Mouse (Mus musculus) cortical plate, adult 2 months (tissue): ENCODE results near the gene Fermt1. TPM values are rescaled to one million over a fixed set of nuclear protein-coding genes. Genes with fewer than 3 reads are reported as not detected.

Source experiments
- H3K27ac ChIP-seq: fragments of 200-500 bp; 2 replicates; pipeline ENCODE4 v1.5.1; 2012; ENCODE audit warnings: low read length, control low read depth, inconsistent platforms; ENCODE audit not compliant: insufficient read depth
- H3K4me1 ChIP-seq: fragments of 200-500 bp; 2 replicates; pipeline ENCODE4 v1.6.1; 2011; ENCODE audit warnings: low read length; ENCODE audit not compliant: control insufficient read depth, insufficient read depth
- H3K4me3 ChIP-seq: fragments of 200-500 bp; 2 replicates; pipeline ENCODE4 v1.5.1; 2011; ENCODE audit warnings: mild to moderate bottlenecking, low read length, control low read depth; ENCODE audit not compliant: insufficient read depth
- CTCF ChIP-seq: fragments of 200-500 bp; IDR thresholded peaks from 2 replicates; pipeline ENCODE4 v1.5.1; 2011; ENCODE audit warnings: mild to moderate bottlenecking, control low read depth, low read length; ENCODE audit not compliant: insufficient read depth; ENCODE audit errors: extremely low read depth
- POLR2A ChIP-seq: fragments of 200-500 bp; IDR thresholded peaks from 2 replicates; pipeline ENCODE4 v1.6.1; 2011; ENCODE audit warnings: mild to moderate bottlenecking, low read length, control low read depth; ENCODE audit not compliant: insufficient read depth; ENCODE audit errors: extremely low read depth
- polyA plus RNA-seq: library from polyadenylated mRNA; depleted of rRNA; stranded (reverse); fragments of >200 nt; gene quantifications from 2 replicates; pipeline ENCODE4 v1.2.3, GENCODE M21; 2012

Gene Fermt1
- polyA plus RNA-seq, 1 experiment, result 0.25 TPM

- Histone ChIP-seq H3K27ac (no peak overlapping the region), H3K4me1 (peaks cover 2% of the 10 kb centered on the region; the same call in 1 of the 2 replicates), H3K4me3 (no peak overlapping the region)
- no peak for TF ChIP-seq POLR2A
- TF ChIP-seq CTCF, result no peak
These were observed 47.5 kb downstream of the Fermt1 start for GRCm38 (mm10) chr2:132898211-132898610.

GRCm38 (mm10) chr2:132893826-132894225, 51.9 kb downstream of the Fermt1 start:
- Histone ChIP-seq H3K4me3 (no peak overlapping the region), H3K27ac (no peak overlapping the region), H3K4me1 (peaks cover 2% of the 10 kb centered on the region; the same call in 1 of the 2 replicates)
- TF ChIP-seq POLR2A, result no peak
- no peak for TF ChIP-seq CTCF

- TF ChIP-seq POLR2A (no peak), CTCF (no peak)
- Histone ChIP-seq H3K4me3 (no peak overlapping the region), H3K27ac (no peak overlapping the region), H3K4me1 (no peaks in the 10 kb centered on the region)
These were observed 60.4 kb downstream of the Fermt1 start for GRCm38 (mm10) chr2:132885312-132885711.

- no peaks in the 10 kb centered on the region for H3K4me1 ChIP-seq
- no peak overlapping the region for H3K4me3 ChIP-seq
- H3K27ac ChIP-seq, result no peak overlapping the region
- TF ChIP-seq POLR2A (no peak), CTCF (no peak)
These were observed 61.3 kb downstream of the Fermt1 start for GRCm38 (mm10) chr2:132884303-132884967.

GRCm38 (mm10) chr2:132880844-132881645, 64.7 kb downstream of the Fermt1 start, which contains the start of gene Lrrn4:
Lrrn4 (minus strand) TSS chr2:132880891.
- Histone ChIP-seq H3K4me1 (no peaks in the 10 kb centered on the region), H3K4me3 (peak within 1 kb of the TSS; percentile 44; the same call in 1 of the 2 replicates), H3K27ac (no peak within 1 kb of the TSS)
- TF ChIP-seq POLR2A (no peak), CTCF (no peak)

- Histone ChIP-seq H3K4me3 (peak overlapping the region; percentile 44), H3K4me1 (no peaks in the 10 kb centered on the region), H3K27ac (no peak overlapping the region)
- TF ChIP-seq CTCF, result no peak
- no peak for TF ChIP-seq POLR2A
These were observed 66.3 kb downstream of the Fermt1 start for GRCm38 (mm10) chr2:132879261-132880044.

- no peak overlapping the region for H3K27ac ChIP-seq
- H3K4me1 ChIP-seq, result no peaks in the 10 kb centered on the region
- no peak overlapping the region for H3K4me3 ChIP-seq
- no peak for TF ChIP-seq POLR2A
- TF ChIP-seq CTCF, result no peak
These were observed 68.7 kb downstream of the Fermt1 start for GRCm38 (mm10) chr2:132876991-132877390.

- TF ChIP-seq POLR2A (no peak), CTCF (no peak)
- no peaks in the 10 kb centered on the region for H3K4me1 ChIP-seq
- H3K4me3 ChIP-seq, result no peak overlapping the region
- H3K27ac ChIP-seq, result no peak overlapping the region
These were observed 71.9 kb downstream of the Fermt1 start for GRCm38 (mm10) chr2:132873657-132874326.

GRCm38 (mm10) chr2:132871663-132872062, 74.0 kb downstream of the Fermt1 start:
- Histone ChIP-seq H3K4me1 (no peaks in the 10 kb centered on the region), H3K27ac (no peak overlapping the region), H3K4me3 (no peak overlapping the region)
- no peak for TF ChIP-seq POLR2A
- TF ChIP-seq CTCF, result no peak
